Mouse (Mus musculus): Measurements from ENCODE around the gene Adamts17. TPM values are rescaled to one million over a fixed set of nuclear protein-coding genes. Genes with fewer than 3 reads are reported as not detected.

Gene Adamts17
- polyA plus RNA-seq, 1 experiment from 2014 or later: 3.6 TPM

DNA sequence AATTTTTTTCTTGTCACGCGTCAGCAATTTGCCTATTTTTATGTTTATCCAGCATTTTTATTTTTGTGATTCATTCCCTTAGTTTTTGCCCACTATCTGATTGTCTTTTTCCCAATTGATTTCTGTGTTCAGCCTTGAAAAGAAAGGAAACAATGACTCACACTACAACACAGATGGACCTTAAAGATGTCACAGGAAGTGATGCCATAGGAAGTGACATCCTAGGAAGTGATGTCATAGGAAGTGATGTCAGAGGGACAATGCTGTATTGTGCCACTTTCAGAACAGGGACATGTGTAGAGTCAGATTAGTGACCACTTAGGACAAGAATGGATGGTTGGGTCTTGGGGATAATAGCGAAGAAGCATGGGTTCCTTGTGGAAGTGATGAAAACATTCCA lies 274.5 kb downstream of the Adamts17 start:
- no peaks in the 10 kb centered on the region for H3K9me3 ChIP-seq (ENCODE audit: low read length)
- no peak overlapping the region for H3K4me3 ChIP-seq (ENCODE audit: low read length)
- ATAC-seq (ENCODE audit: low FRiP score, low TSS enrichment): no peak
- 0 out of 2 replicates have a peak, but pooled peaks cover 4% of the 10 kb centered on the region for H3K4me1 ChIP-seq (ENCODE audit: insufficient read depth, low read length)
- H3K36me3 ChIP-seq (ENCODE audit: insufficient read depth, low read length): no peaks in the 10 kb centered on the region
- no peaks in the 10 kb centered on the region for H3K27me3 ChIP-seq (ENCODE audit: insufficient read depth, low read length)
- no peak overlapping the region for H3K4me2 ChIP-seq (replicated peaks; ENCODE audit: low read depth, low read length)
- no peak overlapping the region for H3K9ac ChIP-seq (replicated peaks; ENCODE audit: low read length)
- no peak overlapping the region for H3K27ac ChIP-seq (ENCODE audit: low read length)
- WGBS: 97% methylated on average over 3 of the region's 3 CpGs

DNA sequence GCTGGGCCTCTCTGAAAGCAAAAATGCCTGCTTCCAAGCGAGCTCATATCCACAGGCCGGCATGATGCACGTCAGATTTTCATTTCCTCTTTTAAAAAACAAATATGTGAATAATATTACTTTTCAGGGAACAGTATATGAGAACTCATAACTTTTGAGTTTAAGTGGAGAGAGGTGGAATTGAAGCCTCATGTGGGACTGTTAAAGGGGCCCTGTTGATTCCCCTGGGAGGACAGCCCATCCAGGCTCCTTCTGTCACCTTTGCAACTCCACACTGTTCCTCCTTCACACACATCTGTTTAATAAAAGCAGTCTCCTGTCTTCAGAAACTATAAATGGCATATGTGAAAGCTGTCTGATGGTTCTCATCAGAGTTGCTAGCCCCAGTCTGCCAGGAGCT lies 275.5 kb downstream of the Adamts17 start:
- WGBS: 90% methylated on average over 3 of the region's 3 CpGs

DNA sequence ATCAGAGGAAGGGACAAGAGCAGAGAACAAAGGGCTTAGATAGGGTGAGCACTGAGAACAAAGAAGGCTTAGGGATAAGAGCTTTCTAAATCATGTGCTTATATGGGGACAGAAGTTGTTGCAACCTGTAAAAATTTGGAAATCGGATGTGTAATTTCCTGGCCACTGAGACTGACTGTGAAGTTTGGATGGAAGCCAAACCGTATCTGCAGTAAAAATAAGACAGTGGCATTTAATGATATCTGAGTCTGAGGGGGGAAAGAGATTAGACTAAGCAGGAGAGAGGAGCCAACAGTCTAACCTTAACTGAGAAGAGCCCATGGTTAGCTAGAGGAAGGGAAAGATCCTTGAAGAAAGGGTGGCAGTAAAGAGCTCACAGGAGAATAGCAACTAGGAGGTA lies 295.6 kb downstream of the Adamts17 start:
- WGBS: 59% methylated on average over 2 of the region's 2 CpGs
- Histone ChIP-seq H3K9ac (replicated peaks; ENCODE audit: low read length) (no peak overlapping the region), H3K27ac (ENCODE audit: low read length) (no peak overlapping the region), H3K4me1 (ENCODE audit: insufficient read depth, low read length) (no peaks in the 10 kb centered on the region), H3K9me3 (ENCODE audit: low read length) (no peaks in the 10 kb centered on the region), H3K27me3 (ENCODE audit: insufficient read depth, low read length) (no peaks in the 10 kb centered on the region), H3K36me3 (ENCODE audit: insufficient read depth, low read length) (no peaks in the 10 kb centered on the region), H3K4me2 (replicated peaks; ENCODE audit: low read depth, low read length) (no peak overlapping the region), H3K4me3 (ENCODE audit: low read length) (no peak overlapping the region)
- ATAC-seq (ENCODE audit: low FRiP score, low TSS enrichment): no peak

More for the DNA sequence above, 275.5 kb downstream of the Adamts17 start:
- Histone ChIP-seq H3K27ac (ENCODE audit: low read length) (no peak overlapping the region), H3K36me3 (ENCODE audit: insufficient read depth, low read length) (no peaks in the 10 kb centered on the region), H3K9ac (replicated peaks; ENCODE audit: low read length) (no peak overlapping the region), H3K4me3 (ENCODE audit: low read length) (no peak overlapping the region), H3K4me2 (replicated peaks; ENCODE audit: low read depth, low read length) (no peak overlapping the region), H3K27me3 (ENCODE audit: insufficient read depth, low read length) (no peaks in the 10 kb centered on the region), H3K9me3 (ENCODE audit: low read length) (no peaks in the 10 kb centered on the region), H3K4me1 (ENCODE audit: insufficient read depth, low read length) (0 out of 2 replicates have a peak, but pooled peaks cover 4% of the 10 kb centered on the region)
- ATAC-seq (ENCODE audit: low FRiP score, low TSS enrichment): no peak

DNA sequence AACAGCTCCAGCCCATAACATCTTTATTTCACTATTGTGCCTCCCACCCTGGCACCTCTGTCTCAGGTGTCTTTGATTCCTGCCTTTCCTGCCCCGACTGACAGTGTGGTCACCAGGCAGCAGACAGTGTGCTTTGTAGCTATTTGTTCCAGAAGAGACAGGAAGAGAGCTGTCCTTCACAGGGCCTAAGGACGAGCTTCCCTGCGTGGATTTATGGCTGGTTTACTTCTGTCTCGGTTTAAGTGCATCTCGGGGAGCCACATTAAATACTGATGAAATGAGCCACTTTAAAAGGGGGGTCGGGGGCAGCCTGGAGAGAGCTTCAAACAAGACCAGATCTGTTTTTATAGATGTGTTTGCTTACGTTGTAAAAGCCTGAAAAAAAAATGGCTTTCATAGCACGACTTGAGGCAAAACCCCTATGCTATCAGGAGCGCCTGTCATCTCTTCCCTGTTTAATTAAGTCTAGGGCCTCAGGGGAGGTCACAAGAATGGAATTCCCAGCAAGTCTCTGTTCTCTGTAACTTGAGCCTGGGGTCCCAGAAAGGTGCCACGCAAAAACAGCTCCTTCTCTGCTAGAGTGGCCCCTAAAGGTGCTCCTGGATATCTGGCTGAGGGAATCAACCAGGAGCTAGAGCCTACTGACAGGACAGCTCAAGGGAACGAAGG lies 302.9 kb downstream of the Adamts17 start:
- no peak overlapping the region for H3K4me2 ChIP-seq (replicated peaks; ENCODE audit: low read depth, low read length)
- H3K9ac ChIP-seq (replicated peaks; ENCODE audit: low read length): no peak overlapping the region
- no peaks in the 10 kb centered on the region for H3K9me3 ChIP-seq (ENCODE audit: low read length)
- H3K4me1 ChIP-seq (ENCODE audit: insufficient read depth, low read length): peaks cover 8% of the 10 kb centered on the region
- WGBS: 8% methylated on average over 11 of the region's 11 CpGs
- H3K27ac ChIP-seq (ENCODE audit: low read length): no peak overlapping the region
- no peak for ATAC-seq (ENCODE audit: low FRiP score, low TSS enrichment)
- H3K4me3 ChIP-seq (ENCODE audit: low read length): no peak overlapping the region
- no peaks in the 10 kb centered on the region for H3K36me3 ChIP-seq (ENCODE audit: insufficient read depth, low read length)
- no peaks in the 10 kb centered on the region for H3K27me3 ChIP-seq (ENCODE audit: insufficient read depth, low read length)

DNA sequence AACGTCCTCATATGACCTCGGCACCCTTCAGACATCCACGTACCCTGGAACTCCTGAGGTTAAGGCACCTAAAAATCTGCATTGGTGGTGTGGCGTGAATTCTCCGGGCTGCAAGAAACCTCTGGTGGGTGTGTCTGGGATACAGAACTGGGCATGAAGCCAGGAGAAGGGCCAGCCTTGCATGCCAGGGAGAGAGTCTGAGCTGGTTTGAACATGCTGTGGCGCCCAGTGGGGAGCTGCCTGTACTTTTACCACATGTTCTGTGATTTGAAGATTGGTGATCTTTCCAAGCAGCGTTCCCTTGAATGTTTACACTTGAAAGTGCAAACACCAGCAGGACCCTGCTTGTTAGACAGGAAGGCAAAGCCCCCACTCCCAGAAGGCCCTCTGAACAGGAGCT lies 306.2 kb downstream of the Adamts17 start:
- no peak for ATAC-seq (ENCODE audit: low FRiP score, low TSS enrichment)
- no peak overlapping the region for H3K4me3 ChIP-seq (ENCODE audit: low read length)
- 77% methylated on average over 7 of the region's 7 CpGs for WGBS
- peaks cover 8% of the 10 kb centered on the region for H3K4me1 ChIP-seq (ENCODE audit: insufficient read depth, low read length)
- no peak overlapping the region for H3K27ac ChIP-seq (ENCODE audit: low read length)
- H3K9me3 ChIP-seq (ENCODE audit: low read length): no peaks in the 10 kb centered on the region
- H3K4me2 ChIP-seq (replicated peaks; ENCODE audit: low read depth, low read length): no peak overlapping the region
- H3K27me3 ChIP-seq (ENCODE audit: insufficient read depth, low read length): no peaks in the 10 kb centered on the region
- no peaks in the 10 kb centered on the region for H3K36me3 ChIP-seq (ENCODE audit: insufficient read depth, low read length)
- no peak overlapping the region for H3K9ac ChIP-seq (replicated peaks; ENCODE audit: low read length)

DNA sequence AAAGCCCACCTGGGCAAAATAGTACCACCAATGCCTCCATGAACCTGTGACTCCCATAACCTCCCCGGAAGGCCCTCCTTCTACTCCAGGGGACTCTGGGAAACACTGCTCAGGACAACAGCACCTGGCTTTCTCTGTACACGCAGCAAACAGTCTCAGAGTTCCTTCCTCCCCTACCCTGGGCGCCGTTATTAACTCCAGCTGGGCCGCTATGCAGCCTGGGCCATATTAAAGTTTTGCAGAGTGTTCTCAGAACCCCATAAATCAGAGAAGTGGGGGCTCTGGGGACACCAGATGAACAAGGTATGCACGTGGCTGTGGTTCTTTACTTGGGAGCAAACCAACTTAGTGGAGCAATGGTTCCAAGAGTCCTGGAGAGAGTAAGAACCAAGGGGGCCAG lies 306.6 kb downstream of the Adamts17 start:
- Histone ChIP-seq H3K9me3 (ENCODE audit: low read length) (no peaks in the 10 kb centered on the region), H3K4me1 (ENCODE audit: insufficient read depth, low read length) (peaks cover 8% of the 10 kb centered on the region), H3K27ac (ENCODE audit: low read length) (no peak overlapping the region), H3K36me3 (ENCODE audit: insufficient read depth, low read length) (no peaks in the 10 kb centered on the region), H3K27me3 (ENCODE audit: insufficient read depth, low read length) (no peaks in the 10 kb centered on the region), H3K9ac (replicated peaks; ENCODE audit: low read length) (no peak overlapping the region), H3K4me2 (replicated peaks; ENCODE audit: low read depth, low read length) (no peak overlapping the region), H3K4me3 (ENCODE audit: low read length) (no peak overlapping the region)
- no peak for ATAC-seq (ENCODE audit: low FRiP score, low TSS enrichment)
- 60% methylated on average over 6 of the region's 6 CpGs for WGBS

DNA sequence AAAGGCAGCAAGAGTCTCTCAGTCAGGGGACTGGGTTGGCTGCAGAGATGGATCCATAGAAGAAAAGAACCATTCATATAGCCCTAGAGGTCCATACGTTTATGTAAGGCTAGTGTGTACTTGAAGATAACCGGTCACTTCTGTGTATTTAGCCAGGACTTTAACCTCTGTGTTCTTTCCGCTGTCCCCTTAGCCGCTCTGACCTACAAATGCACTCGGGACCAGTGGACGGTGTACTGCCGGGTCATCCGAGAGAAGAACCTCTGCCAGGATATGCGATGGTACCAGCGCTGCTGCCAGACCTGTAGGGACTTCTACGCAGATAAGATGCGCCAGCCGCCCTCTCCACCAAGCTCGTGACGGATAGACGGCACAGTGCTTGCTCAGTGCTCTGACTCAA lies 310.2 kb downstream of the Adamts17 start:
- ATAC-seq (ENCODE audit: low FRiP score, low TSS enrichment): no peak
- 95% methylated on average over 16 of the region's 16 CpGs for WGBS

DNA sequence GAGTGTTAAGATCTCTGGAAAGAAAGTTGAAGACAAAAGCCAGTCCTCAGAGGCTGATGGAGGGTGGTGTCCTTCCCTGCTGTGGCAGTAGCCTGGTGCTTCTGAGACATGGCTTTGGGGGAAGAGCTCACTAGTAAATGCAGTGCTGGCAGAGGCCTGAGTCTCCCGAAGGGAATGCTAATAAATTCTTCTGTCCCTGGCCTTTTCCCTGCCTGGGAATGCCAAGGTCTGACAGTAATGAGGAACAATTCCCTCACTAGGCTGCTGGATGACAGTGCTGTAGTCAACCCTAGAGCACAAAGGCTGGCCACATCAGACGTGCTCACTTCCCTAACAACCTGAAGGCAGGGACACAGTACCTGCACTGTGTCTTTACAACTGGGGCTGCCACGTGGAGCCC lies 313.1 kb downstream of the Adamts17 start:
- Histone ChIP-seq H3K36me3 (ENCODE audit: insufficient read depth, low read length) (no peaks in the 10 kb centered on the region), H3K4me3 (ENCODE audit: low read length) (no peak overlapping the region), H3K27me3 (ENCODE audit: insufficient read depth, low read length) (no peaks in the 10 kb centered on the region), H3K27ac (ENCODE audit: low read length) (no peak overlapping the region), H3K4me2 (replicated peaks; ENCODE audit: low read depth, low read length) (no peak overlapping the region), H3K9me3 (ENCODE audit: low read length) (no peaks in the 10 kb centered on the region), H3K9ac (replicated peaks; ENCODE audit: low read length) (no peak overlapping the region), H3K4me1 (ENCODE audit: insufficient read depth, low read length) (no peaks in the 10 kb centered on the region)
- WGBS: 28% methylated on average over 3 of the region's 3 CpGs
- ATAC-seq (ENCODE audit: low FRiP score, low TSS enrichment): no peak

More for the DNA sequence above, 310.2 kb downstream of the Adamts17 start:
- Histone ChIP-seq H3K9ac (replicated peaks; ENCODE audit: low read length) (no peak overlapping the region), H3K36me3 (ENCODE audit: insufficient read depth, low read length) (no peaks in the 10 kb centered on the region), H3K9me3 (ENCODE audit: low read length) (no peaks in the 10 kb centered on the region), H3K27ac (ENCODE audit: low read length) (no peak overlapping the region), H3K4me3 (ENCODE audit: low read length) (no peak overlapping the region), H3K4me2 (replicated peaks; ENCODE audit: low read depth, low read length) (no peak overlapping the region), H3K4me1 (ENCODE audit: insufficient read depth, low read length) (no peaks in the 10 kb centered on the region), H3K27me3 (ENCODE audit: insufficient read depth, low read length) (no peaks in the 10 kb centered on the region)

DNA sequence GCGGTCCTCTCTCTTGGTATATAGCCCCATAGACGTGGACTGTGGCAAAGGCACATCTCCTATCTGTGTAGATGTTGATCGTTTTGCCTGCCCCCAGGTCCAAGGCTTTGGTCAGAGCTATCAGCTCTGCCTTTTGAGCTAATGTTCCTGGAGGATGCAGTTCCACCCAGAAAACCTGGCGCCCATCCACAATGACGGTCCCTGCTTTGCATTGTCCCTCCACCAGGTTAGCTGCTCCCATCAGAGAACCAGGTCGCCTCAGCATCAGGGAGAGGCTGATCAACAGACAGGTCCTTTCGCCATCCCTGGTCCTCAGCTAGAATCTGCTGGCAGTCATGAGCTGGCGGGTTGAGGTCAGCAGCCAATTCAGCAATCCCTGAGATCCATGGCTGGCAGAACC lies 322.6 kb downstream of the Adamts17 start:
- Histone ChIP-seq H3K4me3 (ENCODE audit: low read length) (no peak overlapping the region), H3K9me3 (ENCODE audit: low read length) (0 out of 2 replicates have a peak, but pooled peaks cover 6% of the 10 kb centered on the region), H3K4me1 (ENCODE audit: insufficient read depth, low read length) (no peaks in the 10 kb centered on the region), H3K9ac (replicated peaks; ENCODE audit: low read length) (no peak overlapping the region), H3K27ac (ENCODE audit: low read length) (no peak overlapping the region), H3K36me3 (ENCODE audit: insufficient read depth, low read length) (no peaks in the 10 kb centered on the region), H3K27me3 (ENCODE audit: insufficient read depth, low read length) (no peaks in the 10 kb centered on the region), H3K4me2 (replicated peaks; ENCODE audit: low read depth, low read length) (no peak overlapping the region)
- WGBS: 93% methylated on average over 8 of the region's 8 CpGs
- no peak for ATAC-seq (ENCODE audit: low FRiP score, low TSS enrichment)

DNA sequence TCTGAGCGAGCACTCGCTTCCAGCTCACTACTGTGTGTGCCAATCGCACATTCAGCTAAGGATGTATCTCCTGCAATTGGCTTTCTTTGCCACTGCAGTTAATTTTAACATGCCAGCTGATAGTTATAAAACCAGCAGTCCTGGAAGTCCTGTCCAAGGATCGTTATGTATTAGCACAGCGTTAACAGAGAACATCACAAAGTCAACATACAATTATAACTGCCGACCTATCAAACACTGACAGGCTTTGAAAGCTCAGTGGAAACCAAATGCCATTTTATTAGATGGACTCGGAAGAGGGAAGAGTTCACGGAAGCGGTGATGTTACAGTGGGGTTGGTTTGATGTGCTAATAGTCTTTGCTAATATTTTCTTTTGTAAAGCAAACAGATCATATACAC lies 328.8 kb downstream of the Adamts17 start:
- no peak overlapping the region for H3K27ac ChIP-seq (ENCODE audit: low read length)
- no peaks in the 10 kb centered on the region for H3K27me3 ChIP-seq (ENCODE audit: insufficient read depth, low read length)
- ATAC-seq (ENCODE audit: low FRiP score, low TSS enrichment): no peak
- H3K4me3 ChIP-seq (ENCODE audit: low read length): no peak overlapping the region
- no peaks in the 10 kb centered on the region for H3K36me3 ChIP-seq (ENCODE audit: insufficient read depth, low read length)
- WGBS: 62% methylated on average over 9 of the region's 9 CpGs
- no peak overlapping the region for H3K4me2 ChIP-seq (replicated peaks; ENCODE audit: low read depth, low read length)
- H3K9me3 ChIP-seq (ENCODE audit: low read length): 0 out of 2 replicates have a peak, but pooled peaks cover 6% of the 10 kb centered on the region
- no peak overlapping the region for H3K9ac ChIP-seq (replicated peaks; ENCODE audit: low read length)
- H3K4me1 ChIP-seq (ENCODE audit: insufficient read depth, low read length): no peaks in the 10 kb centered on the region
